Mouse (Mus musculus) spleen, embryonic (tissue): Measurements from ENCODE around the gene Rph3a.
"Not testable (repeated sequence)": the region's sequence is repeated elsewhere in the genome, so short reads cannot be mapped to it uniquely, and the experiment has no call there.

Experiments used
- CTCF ChIA-PET: fragments of 350-600 bp; sonication (Branson Sonifier 250); formaldehyde crosslinking; loops from one replicate; lab custom pipeline; 2022; lab: Charles Lee

Gene Rph3a

GRCm38 (mm10) chr5:120908196-120908920 is 101.5 kb downstream of the Rph3a start:
- CTCF ChIA-PET: interaction anchor here (0.6 kb wide), 1 partner anchor 20 kb away, joined by 8 read pairs; no protein-coding TSS in a partner anchor

- CTCF ChIA-PET: interaction anchor here (0.6 kb wide), 1 partner anchor 69 kb away, joined by 5 read pairs; no protein-coding TSS in a partner anchor
Observed at GRCm38 (mm10) chr5:120906791-120907733, 102.8 kb downstream of the Rph3a start, which contains the start of gene Oas1a. Gene Oas1a (minus strand): TSS chr5:120907521.

- CTCF ChIA-PET: no interaction called here
Observed at GRCm38 (mm10) chr5:120902056-120902455, 107.8 kb downstream of the Rph3a start.

- CTCF ChIA-PET: no interaction called here
Observed at GRCm38 (mm10) chr5:120900666-120901065, 109.2 kb downstream of the Rph3a start.

DNA sequence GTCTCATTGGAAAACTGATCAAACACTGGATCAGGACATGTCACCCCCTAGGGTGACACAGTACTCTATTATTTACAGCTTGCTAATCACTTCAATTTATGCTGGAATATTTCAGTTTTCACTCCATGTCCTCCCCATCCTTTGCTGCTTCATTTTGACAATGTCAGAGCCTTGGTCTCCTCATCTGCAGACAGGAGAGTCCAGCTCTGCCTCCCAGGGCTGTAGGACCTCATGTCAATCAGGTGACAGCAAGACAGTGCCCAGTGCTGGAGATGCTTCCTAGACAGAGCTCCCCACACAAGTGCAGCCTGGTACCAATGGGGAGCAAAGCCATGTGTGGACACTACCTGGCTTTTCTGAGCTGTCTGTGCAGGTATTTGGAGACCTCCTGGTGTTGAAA is 111.2 kb downstream of the Rph3a start:
- CTCF ChIA-PET: no interaction called here

DNA sequence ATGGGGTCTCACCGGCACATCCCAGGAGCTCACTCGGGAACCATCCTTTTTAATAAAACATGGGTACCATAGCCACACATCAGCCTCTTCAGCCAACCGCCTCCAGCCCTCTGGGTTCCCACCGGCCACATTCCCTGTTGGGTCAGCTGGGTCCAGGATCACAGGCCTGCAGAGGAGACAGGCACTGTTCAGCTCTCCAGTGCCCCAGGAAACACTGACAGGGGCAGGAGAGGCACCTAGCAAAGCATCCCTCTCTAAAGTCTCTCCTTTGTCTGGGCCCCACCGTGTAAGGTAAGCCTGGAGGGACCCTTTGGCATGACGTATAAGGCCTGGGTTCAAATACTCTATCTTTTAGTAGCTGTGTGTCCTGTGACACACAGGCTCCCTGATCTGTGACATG is 111.6 kb downstream of the Rph3a start:
- CTCF ChIA-PET: no interaction called here

GRCm38 (mm10) chr5:120895231-120895900 is 114.5 kb downstream of the Rph3a start:
- CTCF ChIA-PET: no interaction called here

DNA sequence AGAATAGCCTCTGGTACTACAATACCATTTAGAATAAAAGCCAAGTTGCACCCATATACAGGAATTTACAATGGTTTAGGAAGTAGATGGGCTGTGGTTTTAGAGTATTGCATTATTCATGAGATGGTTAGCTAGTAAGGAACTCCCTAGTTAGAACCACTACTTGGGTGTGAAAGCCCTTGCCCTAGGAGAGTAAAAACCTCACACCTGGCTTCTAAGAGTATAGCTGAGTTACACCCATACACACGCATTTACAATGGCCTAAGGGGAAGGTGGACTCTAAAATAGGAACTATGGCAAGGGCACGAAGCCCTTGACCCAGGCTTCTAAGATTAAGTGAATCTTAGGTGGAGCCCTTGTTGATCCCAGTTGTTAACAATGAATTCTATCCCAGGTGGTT is 115.2 kb downstream of the Rph3a start:
- CTCF ChIA-PET: not testable (repeated sequence)

- CTCF ChIA-PET: not testable (repeated sequence)
Observed at GRCm38 (mm10) chr5:120893866-120894265, 116.0 kb downstream of the Rph3a start.

DNA sequence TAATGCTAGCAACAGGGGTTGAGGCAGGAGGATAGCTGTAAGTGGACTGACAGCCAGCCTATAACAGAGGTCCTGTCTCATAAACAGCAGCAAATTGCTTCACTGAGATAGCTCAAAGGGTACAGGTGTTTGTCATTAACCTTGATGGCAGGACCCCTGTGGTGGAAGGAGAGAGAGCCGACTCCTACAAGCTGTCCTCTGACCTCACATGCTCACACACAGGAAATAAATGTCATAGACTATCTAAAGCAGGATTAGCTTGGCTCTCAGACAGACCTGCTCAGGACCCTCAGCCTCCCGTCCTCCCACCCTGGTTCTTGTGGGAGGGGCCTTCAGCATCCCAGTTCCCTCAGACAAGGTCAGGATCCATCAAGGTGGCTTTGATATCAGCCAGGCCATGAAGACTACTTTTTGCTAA is 117.6 kb downstream of the Rph3a start:
- CTCF ChIA-PET: no interaction called here

- CTCF ChIA-PET: not testable (repeated sequence)
Observed at GRCm38 (mm10) chr5:120891566-120892242, 118.2 kb downstream of the Rph3a start.

DNA sequence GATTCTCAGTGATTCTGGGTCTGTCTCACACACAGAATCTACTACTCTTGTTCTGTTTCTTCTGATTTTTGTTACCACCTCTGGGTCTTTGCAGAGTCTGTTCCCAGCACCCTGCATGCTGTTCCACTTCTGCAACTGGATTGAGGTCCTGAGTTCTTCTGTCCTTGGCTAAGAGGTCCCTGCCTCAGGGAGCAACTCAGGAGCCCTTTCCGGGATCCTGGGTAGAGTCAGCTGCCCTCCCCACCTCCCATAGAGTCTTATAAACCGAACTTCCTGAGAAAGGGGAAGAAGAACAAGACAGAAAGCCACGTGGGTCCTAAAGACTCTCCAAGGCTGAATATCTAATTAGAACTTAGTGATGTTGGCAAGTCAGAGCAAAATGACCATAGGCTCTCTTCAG is 118.9 kb downstream of the Rph3a start:
- CTCF ChIA-PET: no interaction called here
